Mouse (Mus musculus) ES-CJ7 (cell line): ENCODE data around the gene Fuk.
"Not testable (repeated sequence)": the region's sequence is repeated elsewhere in the genome, so short reads cannot be mapped to it uniquely, and the experiment has no call there.

ENCODE experiments used
- DNase-seq: peaks from one replicate; pipeline ENCODE4 v3.0.0; 2011; ENCODE audit warnings: low read depth, low spot score

Gene Fuk

DNA sequence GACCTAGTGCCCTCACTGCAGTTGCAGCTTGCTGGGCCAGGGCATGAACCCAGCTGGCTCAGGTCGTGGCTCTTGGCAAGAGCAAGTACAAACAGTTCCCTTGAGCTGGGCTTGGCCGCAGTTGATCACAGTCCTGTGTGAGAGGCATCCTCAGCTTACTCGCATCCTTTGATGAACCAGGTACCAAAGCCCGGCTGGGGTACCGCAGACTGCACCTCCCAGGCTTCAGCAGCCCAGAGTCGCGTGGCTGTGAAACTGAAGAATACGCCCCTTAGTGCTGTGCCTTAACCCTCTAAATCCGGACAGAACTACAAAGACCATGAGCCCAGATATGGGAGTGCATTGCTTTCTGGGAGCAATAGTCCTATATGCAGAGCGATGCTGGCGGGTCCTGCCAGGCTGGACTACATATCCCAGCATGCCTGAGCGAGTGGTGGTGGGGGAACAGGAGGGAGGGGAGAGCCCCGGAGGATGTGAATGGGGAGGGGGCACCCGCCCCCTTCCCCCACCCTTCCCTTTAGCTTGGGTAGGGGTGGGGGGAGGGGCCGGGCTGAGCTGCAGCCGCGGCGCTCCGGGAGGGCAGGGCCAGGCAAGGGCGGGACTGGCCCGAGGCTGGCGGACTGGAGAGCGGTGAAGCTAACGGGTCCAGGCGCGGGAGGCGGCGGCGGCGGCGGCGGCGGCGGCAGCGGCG lies 17.2 kb upstream of the Fuk start, which contains the start of gene St3gal2:
St3gal2 (plus strand) TSS at position 582 of the 691 bp plus-strand sequence.
- DNase-seq = peak; percentile 99

DNA sequence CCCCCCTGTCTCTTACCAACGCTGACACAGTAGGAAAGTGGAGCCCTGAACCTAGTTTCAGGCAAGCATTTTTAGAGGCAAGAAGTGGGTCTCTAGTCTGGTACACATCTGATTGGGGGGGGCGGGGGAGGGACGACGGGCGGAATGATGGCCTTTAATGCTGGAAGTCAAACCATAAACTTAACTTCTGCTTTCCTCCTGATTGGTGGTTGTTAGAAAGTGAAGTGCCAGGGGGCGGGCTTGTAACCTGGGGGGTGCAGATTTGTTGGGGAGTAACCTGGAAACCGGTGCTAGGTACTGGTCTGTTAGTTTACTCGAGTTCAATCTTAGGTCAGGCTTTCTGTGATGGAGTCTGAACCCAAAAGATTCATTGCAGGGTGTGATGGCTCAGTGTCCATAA lies 16.2 kb upstream of the Fuk start:
- DNase-seq = no peak

DNA sequence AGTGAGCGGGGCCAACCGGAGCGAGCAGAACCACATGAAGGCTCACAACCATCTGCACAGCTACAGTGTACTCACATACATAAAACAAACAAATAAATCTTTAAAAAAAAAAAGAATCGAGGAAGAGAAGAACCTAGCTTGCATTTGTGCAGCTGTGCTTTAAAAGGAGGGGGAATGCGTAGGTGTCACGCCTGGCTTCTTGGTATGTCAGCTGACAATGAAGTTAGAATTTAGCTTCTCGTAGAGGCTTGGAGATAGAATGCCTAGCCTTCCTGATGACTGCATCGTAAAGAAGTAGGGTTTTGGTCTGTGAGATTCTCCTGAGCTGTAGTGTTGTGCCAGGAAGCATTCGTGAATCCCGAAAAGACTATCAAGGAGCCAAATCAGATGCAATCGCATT lies 15.7 kb upstream of the Fuk start:
- DNase-seq = no peak

DNA sequence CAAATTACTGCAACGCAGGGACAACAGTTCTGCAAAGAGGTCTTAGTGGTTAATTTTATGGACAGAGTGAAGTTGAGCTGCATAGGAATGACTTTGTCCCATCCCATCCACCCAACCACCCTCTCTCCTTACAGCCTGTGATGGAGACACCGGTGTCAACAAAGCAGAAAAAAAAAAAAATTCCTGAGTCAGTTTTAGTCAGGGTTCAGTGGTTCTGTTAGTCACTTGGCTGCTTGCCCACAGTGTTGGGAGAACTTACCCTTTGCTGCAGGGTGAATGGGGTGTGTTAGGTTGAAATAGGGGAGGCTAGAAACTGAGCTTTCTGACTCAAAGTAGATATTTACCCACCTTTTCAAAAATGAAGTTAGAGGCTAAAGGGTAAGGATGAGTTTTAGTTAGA lies 15.1 kb upstream of the Fuk start:
- no peak for DNase-seq

DNA sequence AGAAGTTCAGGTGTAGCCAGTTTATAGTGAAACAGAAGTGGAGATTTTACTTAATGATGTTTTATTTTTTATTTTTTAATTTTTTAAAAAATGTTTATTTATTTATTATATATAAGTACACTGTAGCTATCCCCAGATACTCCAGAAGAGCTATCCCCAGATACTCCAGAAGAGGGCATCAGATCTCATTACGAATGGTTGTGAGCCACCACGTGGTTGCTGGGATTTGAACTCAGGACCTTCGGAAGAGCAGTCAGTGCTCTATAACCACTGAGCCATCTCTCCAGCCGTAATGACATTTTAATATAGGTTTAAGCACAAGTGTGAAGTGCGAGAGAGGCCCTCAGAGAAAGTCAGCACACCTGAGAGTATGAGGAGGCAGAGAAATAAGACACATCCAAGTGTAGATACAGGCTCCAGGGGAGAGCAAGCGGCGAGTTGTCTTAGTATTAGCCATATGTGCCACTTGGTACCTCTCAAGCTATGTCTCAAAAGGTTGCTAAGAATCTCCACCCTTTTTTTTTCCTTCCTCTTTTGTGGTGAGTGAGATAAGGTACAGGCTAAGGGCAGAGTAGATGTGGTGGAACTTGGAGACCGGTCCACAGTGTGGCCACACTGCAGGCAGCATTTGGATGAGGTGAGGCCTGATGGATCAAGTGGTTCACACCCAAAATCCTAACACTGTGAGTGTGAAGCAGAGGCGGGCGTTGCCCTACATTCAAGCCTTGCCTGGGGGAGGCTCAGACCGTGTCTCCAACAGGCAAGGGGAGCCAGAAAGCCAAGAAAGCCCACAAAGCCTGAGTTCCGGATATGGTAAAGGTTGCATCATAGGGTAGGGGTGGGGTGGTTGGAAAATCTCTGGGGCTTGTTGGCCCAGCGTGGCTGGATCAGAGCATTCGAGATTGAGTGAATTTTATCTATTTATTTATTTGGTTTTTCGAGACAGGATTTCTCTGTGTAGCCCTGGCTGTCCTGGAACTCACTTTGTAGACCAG lies 9.6 kb upstream of the Fuk start:
- no peak for DNase-seq

DNA sequence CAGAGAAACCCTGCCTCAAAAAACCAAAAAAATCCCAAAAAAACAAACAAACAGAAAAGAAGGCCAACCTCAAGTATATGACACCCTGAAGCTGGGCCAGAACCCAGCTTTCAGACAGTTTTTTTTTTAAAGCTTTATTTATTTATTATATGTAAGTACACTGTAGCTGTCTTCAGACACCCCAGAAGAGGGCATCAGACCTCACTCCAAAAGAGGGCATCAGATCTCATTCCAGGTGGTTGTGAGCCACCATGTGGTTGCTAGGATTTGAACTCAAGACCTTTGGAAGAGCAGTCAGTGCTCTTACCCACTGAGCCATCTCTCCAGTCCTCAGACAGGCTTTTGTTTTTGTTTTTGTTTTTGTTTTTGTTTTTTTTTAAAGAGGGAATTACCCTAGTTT lies 7.6 kb upstream of the Fuk start:
- not testable (repeated sequence) for DNase-seq

DNA sequence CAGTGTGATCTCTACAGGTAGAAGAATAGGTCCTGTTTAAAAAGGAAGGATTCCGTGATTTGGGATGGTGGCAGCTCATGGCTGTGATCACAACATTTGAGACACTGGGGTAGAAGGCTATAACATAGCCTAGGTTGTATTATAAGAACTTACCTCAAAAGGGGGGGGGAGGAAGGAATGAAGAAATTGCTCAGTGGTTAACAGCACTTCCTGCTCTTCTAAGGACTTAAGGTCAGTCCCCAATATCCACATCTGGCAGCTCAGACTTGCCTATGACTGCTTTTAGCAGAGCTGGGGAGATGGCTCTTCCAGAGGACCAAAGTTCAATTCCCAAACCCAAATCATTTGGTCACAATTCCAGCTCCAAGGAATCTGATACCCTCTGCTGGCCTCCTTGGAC lies 4.4 kb upstream of the Fuk start:
- DNase-seq = no peak

DNA sequence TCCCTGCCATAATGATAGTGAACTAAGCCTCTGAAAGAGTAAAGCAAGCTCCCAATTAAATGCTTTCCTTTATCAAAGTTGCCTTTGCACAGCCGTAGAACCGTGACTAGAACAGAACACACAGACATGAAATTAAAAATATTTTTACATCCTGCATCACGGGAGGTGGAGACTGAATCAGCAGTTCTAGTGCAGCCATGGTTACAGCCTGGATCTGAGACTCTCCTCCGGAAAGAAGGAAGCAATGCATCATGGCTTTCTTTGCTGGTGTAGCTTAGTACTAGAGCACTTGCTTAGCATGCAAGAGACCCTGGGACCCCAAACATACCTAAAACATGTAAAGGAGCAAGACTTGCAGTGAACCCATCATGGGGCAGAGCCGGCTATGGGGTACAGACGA lies 3.1 kb upstream of the Fuk start:
- DNase-seq = no peak

DNA sequence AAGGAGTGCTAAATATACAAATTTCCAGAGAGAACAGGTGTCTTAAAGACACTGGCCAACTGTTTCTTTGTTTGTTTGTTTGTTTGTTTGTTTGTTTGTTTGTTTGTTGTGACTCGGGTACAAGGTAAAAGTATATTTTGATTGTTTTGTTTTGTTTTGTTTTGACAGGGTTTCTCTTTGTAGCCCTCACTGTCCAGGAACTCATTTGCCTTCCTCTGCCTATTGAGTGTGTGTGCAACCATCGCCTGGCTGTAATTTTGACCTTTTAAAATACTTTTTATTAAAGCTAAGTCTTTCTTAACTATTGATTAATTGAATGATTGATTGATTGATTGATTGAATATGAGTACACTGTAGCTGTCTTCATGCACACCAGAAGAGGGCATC lies 284 bp upstream of the Fuk start:
- DNase-seq = no peak

DNA sequence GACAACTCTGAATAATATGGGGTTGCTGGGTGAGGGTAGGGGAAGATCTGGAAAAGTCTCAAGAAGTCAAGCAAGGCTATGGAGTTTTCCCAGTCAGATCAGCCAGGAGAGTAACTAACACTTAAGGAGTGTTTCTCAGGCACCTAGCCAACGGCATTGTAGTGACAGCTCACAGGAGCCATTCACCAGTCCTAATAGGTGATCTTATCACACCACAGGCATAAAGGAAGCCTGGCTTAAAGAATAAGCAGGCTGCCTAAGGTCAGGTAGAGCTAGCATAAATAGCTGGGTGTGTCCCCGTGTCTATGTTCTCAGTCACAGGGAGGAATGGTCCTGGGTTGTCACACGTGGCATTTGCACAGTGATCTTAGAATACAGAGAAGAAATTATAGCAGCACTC lies 1.2 kb downstream of the Fuk start:
- no peak for DNase-seq

DNA sequence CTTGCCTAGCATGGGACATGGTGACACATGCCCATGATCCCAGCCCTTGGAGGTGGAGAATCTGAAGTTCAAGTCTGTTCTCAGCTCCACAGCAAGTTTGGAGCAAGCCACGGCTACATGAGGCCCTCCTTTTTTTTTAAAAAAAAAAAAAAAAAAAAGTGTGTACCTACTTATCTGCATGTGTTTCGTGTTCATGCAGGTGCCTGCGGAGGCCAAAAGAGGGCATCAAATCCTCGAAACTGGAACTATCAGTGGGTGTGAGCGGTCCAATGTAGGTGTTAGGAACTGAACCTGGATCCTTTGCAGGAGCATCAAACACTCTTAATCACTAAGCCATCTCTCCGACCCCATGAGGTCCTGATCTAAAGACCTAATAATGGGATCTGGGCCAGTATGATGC lies 4.8 kb downstream of the Fuk start:
- DNase-seq = peak; percentile 53

DNA sequence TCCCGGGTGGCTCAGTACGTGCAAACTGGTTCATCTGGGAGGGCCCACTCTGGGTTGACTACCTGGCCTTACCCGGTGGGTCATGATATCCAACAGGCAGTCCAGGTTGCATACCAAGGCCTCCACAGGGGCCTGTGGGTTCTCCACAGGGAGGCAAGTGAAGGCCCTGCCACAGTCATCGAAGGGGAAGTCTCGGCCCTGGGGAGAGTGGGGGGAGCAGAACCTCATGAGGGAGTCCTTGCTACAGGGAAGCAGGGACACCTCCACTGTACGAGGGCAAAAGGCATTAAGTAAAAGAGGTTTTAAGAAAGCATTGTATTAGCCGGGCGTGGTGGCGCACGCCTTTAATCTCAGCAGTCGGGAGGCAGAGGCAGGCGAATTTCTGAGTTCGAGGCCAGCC lies 6.5 kb downstream of the Fuk start:
- no peak for DNase-seq

DNA sequence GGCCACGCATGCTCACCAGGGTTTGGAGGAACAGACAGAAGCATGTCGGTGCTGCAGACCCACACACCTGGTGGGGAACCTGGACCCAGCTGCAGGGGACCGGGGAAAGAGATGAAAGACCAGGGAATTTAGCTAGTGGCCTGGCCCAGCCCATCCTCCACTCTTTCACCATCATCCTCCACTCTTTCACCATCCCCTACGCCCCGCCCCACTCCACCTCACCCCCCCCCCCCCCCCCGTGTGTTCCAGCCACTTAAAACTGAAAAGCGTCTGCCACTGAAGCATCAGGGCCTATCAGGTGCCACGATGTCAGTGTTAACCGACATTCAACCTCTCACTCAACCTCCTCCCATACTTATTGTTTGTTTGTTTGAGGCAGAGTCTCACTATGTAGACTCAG lies 7.0 kb downstream of the Fuk start:
- no peak for DNase-seq

DNA sequence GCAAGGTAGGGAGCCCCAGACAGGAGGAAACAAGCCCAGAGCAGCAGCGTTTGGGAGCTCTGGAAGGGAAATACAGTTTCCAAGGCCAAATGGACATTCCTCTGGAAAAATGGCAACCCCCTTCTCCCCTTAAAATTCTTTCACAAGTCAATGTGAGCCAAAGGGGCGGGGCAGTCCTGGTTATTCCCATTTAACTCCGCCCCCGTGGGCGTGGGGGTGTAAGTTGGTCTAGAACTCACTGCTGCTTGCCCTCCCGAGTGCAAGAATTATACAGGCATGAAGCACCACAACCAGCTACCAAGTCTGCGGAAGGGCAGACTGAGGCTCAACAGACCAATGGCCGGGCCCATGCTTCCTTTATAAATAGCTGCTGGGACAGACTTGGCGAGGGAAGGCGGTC lies 7.4 kb downstream of the Fuk start:
- peak; percentile 51 for DNase-seq

DNA sequence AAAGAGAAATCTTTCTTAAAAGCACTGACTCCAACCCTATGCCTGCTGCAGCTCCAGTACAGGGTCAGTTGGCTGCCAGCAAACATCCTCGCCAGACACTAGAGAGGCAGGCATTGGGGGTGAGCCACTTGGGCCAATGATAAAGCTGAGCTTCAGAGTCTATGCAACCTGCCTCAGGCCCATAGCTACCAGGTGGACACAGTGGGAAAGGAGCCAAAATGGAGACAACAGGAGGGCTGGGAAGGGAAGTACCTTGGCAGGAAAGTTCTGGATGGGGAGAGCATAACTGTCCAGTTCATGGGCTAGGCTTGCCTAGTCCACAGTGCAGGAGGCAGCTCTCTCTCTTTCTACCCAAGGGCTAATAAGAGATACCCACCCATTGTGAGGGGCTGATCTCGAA lies 9.4 kb downstream of the Fuk start:
- DNase-seq = no peak

DNA sequence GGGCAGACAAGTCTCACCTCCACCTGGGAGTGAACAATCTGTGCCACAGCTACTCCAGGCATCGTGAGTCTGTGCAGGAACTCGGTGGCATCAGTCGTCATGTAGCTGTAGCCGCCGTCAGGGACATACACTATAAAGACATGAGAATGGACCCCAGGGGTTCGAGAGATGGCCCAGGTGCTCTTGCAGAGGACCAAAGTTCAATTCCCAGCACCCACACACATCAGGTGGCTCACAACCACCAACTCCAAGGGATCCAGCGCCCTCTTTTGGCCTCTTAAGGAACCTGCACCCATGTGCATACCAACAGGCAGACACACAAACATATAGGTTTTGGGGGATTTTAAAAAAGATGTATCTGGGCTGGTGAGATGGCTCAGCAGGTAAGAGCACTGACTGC lies 10.2 kb downstream of the Fuk start:
- peak; percentile 36 for DNase-seq

DNA sequence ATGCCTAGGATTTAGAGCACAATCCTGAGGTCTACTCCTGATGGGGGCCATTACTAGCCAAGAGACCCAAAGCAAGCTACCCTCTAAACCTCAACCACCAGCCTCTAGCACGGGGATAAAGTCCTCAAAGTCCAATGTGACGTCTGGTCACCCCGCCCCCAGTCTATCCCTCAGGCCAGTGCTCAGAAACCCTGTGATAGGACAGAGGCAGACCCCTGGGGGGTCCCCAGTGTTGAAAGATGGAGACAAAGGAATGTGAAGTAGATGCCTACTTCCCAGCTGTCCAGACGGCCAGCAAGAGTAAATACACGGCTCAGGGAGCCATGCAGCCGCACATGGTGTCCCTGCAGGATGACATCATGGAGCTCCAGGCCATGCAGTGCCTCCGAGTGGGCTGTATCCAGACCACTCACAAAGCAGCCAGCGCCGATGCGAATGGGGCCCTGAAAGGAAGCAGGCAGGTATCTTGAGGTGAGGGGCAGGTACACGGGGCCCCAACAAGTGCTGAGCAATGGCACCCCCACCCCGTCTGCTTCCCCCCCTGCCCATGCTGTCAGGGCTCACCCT lies 12.3 kb downstream of the Fuk start:
- DNase-seq = no peak

DNA sequence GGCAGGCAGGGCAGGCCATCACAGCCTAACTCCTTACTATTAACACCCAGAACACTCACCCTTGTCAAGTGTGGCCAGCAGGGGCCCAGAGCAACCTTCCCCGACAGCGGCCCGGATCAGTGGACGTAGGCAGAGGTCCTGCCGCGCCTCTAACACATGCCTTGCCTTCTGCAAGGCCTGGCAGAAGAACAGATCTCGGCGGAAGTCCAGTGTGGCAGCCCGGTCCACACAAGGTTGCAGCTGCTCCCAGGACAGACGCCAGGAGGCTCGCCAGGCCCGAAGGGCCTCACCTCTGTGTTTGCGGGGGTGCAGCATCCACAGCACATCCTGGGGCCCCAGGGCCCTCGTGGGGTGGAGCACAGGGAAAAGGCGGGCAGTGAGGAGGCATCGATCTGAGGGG lies 13.4 kb downstream of the Fuk start:
- DNase-seq = no peak

DNA sequence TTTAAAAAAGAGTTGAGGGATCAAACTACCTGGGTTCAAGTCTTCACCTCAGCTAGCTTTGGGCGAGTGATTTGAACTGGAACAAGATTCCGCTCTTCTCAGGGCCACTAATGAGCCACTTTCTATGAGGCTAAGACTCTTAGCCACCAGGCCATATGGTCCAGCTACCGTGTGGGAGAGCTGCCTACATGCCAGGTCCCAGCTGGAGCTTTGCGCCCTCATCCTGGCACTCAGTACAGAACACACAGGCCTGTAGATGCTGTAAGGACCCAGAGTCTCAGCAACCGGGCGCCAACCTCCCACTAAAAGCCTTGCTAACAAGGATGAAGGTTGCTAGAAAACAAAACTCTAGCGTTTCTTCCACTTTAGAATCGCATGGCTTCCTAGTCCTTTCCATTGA lies 13.8 kb downstream of the Fuk start:
- DNase-seq = no peak

DNA sequence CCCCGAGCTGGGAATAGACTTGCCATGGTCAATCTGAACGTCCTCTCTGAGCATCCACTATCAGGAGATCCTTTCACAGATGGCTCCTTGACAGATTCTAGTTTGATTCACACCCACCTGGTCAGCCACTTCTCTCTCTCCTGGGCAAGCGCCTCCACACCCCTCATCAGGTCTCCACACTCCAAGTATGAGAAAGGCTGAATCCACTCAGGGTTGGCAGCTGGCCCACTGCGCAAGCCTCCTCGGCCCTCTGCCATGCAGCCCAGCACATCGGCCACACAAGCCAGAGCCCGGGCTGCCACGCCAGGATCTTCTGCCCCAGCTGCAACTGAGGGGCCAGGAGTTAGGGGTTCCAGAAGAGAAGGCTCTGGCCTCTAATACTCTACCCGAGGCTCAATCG lies 14.7 kb downstream of the Fuk start:
- no peak for DNase-seq

DNA sequence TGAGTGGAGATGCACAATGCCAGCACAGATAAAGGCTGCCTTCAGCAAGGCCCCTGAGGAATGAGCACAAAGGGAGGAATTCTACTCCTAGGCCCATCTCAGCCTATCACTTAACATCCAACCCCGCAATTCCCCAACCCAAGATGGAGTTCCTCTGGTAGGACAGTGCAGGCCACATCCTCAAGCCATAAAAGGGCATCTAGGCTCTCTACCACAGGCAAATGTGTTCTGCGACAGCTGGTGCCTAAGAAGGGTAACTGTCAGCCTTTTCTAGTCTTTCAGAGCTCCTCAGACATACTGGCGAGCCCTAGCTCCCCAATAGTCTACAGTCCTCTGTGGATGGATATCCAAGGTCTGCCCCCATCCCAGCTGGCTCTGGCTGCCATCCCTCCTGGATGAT lies 15.7 kb downstream of the Fuk start:
- no peak for DNase-seq

DNA sequence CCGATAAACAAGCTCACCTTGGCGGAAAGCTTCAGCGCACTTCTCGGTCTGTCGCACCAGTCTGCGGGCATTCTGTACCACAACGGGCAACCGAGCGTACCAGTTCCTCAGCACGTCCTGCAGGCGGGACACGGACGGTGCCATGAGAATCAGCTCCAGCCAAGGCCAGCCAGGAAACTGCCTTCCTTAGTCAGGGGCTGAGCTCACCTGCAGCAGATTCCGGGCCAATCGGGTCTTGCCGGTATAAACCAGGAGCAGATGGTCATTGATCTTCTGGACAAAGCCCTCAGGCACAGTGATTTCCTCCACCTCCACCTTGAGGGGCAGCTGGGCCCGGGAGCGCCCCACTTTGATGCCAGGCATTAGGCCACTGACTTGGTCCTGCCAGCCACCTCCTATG lies 18.5 kb downstream of the Fuk start:
- no peak for DNase-seq
